Mouse (Mus musculus) erythroblast, embryonic 14.5 days (primary cell): ENCODE results near the gene Dtx3. TPM values are rescaled to one million over a fixed set of nuclear protein-coding genes. Genes with fewer than 3 reads are reported as not detected.
"Not testable (repeated sequence)": the region's sequence is repeated elsewhere in the genome, so short reads cannot be mapped to it uniquely, and the experiment has no call there.

Source experiments
- H3K27me3 ChIP-seq: 2 replicates; pipeline ENCODE4 v1.6.1; 2012; ENCODE audit warnings: inconsistent platforms; ENCODE audit not compliant: control insufficient read depth
- H3K36me3 ChIP-seq: 2 replicates; pipeline ENCODE4 v1.6.1; 2012; ENCODE audit warnings: mild to moderate bottlenecking, inconsistent platforms; ENCODE audit not compliant: control insufficient read depth
- H3K4me1 ChIP-seq: 2 replicates; pipeline ENCODE4 v1.6.1; 2012; ENCODE audit warnings: inconsistent platforms; ENCODE audit not compliant: control insufficient read depth
- H3K4me3 ChIP-seq: replicated peaks from 2 replicates; pipeline ENCODE3; 2012; ENCODE audit warnings: moderate library complexity, mild to moderate bottlenecking, inconsistent platforms
- H3K9me3 ChIP-seq: 2 replicates; pipeline ENCODE4 v1.6.1; 2012; ENCODE audit warnings: low read length, inconsistent platforms, mixed read lengths; ENCODE audit not compliant: control insufficient read depth
- GATA1 ChIP-seq: IDR thresholded peaks from 2 replicates; pipeline ENCODE4 v1.6.1; 2012; ENCODE audit warnings: low read length, inconsistent platforms, mixed read lengths
- TAL1 ChIP-seq: IDR thresholded peaks from 3 replicates; pipeline ENCODE4 v1.6.1; 2012; ENCODE audit warnings: low read length, inconsistent platforms, mixed read lengths
- polyA plus RNA-seq: library from polyadenylated mRNA; stranded (reverse); fragments of >175 nt; gene quantifications from 2 replicates; pipeline ENCODE4 v1.2.3, GENCODE M21; 2012

The Dtx3 gene
- polyA plus RNA-seq, 1 experiment: 11.1 TPM

GRCm38 (mm10) chr10:127197505-127198110 is 2.1 kb upstream of the Dtx3 start:
- H3K27me3 ChIP-seq: no peaks in the 10 kb centered on the region
- TF ChIP-seq GATA1 (no peak), TAL1 (no peak)
- no peaks in the 10 kb centered on the region for H3K9me3 ChIP-seq
- peaks cover 68% of the 10 kb centered on the region for H3K36me3 ChIP-seq
- peaks cover 88% of the 10 kb centered on the region for H3K4me1 ChIP-seq
- H3K4me3 ChIP-seq: no peak overlapping the region

GRCm38 (mm10) chr10:127197104-127197503 is 1.6 kb upstream of the Dtx3 start:
- Histone ChIP-seq H3K4me3 (no peak overlapping the region), H3K4me1 (peaks cover 88% of the 10 kb centered on the region), H3K27me3 (no peaks in the 10 kb centered on the region), H3K9me3 (no peaks in the 10 kb centered on the region), H3K36me3 (peaks cover 68% of the 10 kb centered on the region)
- TF ChIP-seq GATA1: no peak
- TF ChIP-seq TAL1: no peak

- H3K27me3 ChIP-seq: no peaks in the 10 kb centered on the region
- H3K4me3 ChIP-seq: peak overlapping the region; percentile 88
- H3K9me3 ChIP-seq: no peaks in the 10 kb centered on the region
- peaks cover 87% of the 10 kb centered on the region for H3K4me1 ChIP-seq
- H3K36me3 ChIP-seq: peaks cover 61% of the 10 kb centered on the region
- TF ChIP-seq TAL1: no peak
- no peak for TF ChIP-seq GATA1
Measured at GRCm38 (mm10) chr10:127196392-127196791, 864 bp upstream of the Dtx3 start.

- TF ChIP-seq TAL1: no peak
- peak; percentile 50; the same call in 1 of the 2 replicates for TF ChIP-seq GATA1
- no peaks in the 10 kb centered on the region for H3K9me3 ChIP-seq
- H3K36me3 ChIP-seq: peaks cover 50% of the 10 kb centered on the region
- no peaks in the 10 kb centered on the region for H3K27me3 ChIP-seq
- peaks cover 89% of the 10 kb centered on the region for H3K4me1 ChIP-seq
- peak overlapping the region; percentile 88 for H3K4me3 ChIP-seq
Measured at GRCm38 (mm10) chr10:127194428-127195327, 850 bp downstream of the Dtx3 start.

- Histone ChIP-seq H3K4me3 (no peak overlapping the region), H3K4me1 (peaks cover 91% of the 10 kb centered on the region), H3K9me3 (no peaks in the 10 kb centered on the region), H3K27me3 (no peaks in the 10 kb centered on the region), H3K36me3 (peaks cover 33% of the 10 kb centered on the region)
- no peak for TF ChIP-seq GATA1
- TF ChIP-seq TAL1: no peak
Measured at GRCm38 (mm10) chr10:127193011-127193410, 2.5 kb downstream of the Dtx3 start.

GRCm38 (mm10) chr10:127192057-127192328 is 3.5 kb downstream of the Dtx3 start:
- not testable (repeated sequence) for H3K4me3 ChIP-seq, H3K9me3 ChIP-seq, H3K27me3 ChIP-seq
- H3K36me3 ChIP-seq: peaks cover 23% of the 10 kb centered on the region
- H3K4me1 ChIP-seq: peaks cover 85% of the 10 kb centered on the region

- H3K27me3 ChIP-seq: no peaks in the 10 kb centered on the region
- H3K4me1 ChIP-seq: peaks cover 81% of the 10 kb centered on the region
- H3K9me3 ChIP-seq: peaks cover 6% of the 10 kb centered on the region; the same call in 1 of the 2 replicates
- H3K36me3 ChIP-seq: peaks cover 21% of the 10 kb centered on the region
- TF ChIP-seq TAL1 (no peak), GATA1 (no peak)
- H3K4me3 ChIP-seq: no peak overlapping the region
Measured at GRCm38 (mm10) chr10:127191191-127192056, 4.1 kb downstream of the Dtx3 start.

GRCm38 (mm10) chr10:127190398-127191190 is 4.9 kb downstream of the Dtx3 start:
- TF ChIP-seq GATA1 (no peak), TAL1 (no peak)
- no peaks in the 10 kb centered on the region for H3K27me3 ChIP-seq
- peaks cover 6% of the 10 kb centered on the region; the same call in 1 of the 2 replicates for H3K9me3 ChIP-seq
- H3K4me3 ChIP-seq: peak overlapping the region; percentile 72
- H3K36me3 ChIP-seq: peaks cover 19% of the 10 kb centered on the region
- H3K4me1 ChIP-seq: peaks cover 73% of the 10 kb centered on the region
